Mouse (Mus musculus) heart, adult 2 months (tissue): ENCODE data around the gene Stmn1.

Source experiments
- CTCF ChIP-seq: fragments of 200-600 bp; IDR thresholded peaks from 2 replicates; pipeline ENCODE4 v1.8.1; 2022; ENCODE audit warnings: antibody characterized with exemption, mild to moderate bottlenecking, moderate library complexity
- EP300 ChIP-seq: fragments of 200-500 bp; IDR thresholded peaks from 2 replicates; pipeline ENCODE4 v1.6.1; 2011; ENCODE audit warnings: low read depth, low read length, control low read depth; ENCODE audit not compliant: insufficient read depth
- POLR2A ChIP-seq: fragments of 200-500 bp; IDR thresholded peaks from 2 replicates; pipeline ENCODE4 v1.6.1; 2011; ENCODE audit warnings: mild to moderate bottlenecking, low read depth, low read length, control low read depth; ENCODE audit not compliant: insufficient read depth

DNA sequence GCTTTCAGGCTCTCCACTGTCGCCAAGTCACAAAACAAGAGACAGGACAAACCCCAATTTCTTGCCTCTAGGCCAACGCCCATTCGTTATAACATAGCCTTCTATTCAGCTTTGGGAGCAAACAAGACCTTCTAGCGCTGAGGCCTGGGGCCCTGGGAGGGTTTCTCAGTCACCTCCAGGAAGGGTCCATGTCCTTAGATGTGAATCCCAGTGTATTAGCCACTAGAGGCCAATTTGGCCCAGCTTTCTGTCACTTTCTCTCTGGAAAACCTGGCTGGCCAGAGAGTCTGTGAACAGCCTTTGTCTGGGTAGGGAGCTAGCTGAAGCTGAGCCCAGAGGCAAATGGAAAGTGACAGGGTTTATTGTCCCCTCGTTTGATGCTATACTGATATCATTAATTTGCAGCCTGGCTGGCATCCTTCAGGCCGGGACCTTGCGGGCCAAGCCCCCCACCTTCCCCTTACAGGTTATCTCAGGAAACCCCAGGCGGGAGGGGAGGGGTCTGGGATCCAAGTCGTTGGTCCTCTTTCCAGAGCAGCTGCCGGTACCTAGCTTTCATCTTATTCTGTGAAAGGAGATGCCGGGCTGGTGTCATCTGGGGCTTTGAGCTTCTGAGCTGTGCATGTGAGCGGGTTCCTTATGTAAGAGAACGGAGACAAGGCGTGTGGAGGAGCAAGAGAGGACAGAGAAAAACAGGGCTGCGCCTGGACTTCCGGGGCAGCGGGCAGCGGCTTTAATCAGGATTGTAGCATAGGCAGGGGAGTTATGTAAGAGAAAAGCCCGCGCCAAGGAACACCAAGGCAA lies 17.5 kb upstream of the Stmn1 start:
- TF ChIP-seq EP300, result no peak
- no peak for TF ChIP-seq CTCF
- no peak for TF ChIP-seq POLR2A
